Mouse (Mus musculus): Measurements from ENCODE around the gene Gins2.

DNA sequence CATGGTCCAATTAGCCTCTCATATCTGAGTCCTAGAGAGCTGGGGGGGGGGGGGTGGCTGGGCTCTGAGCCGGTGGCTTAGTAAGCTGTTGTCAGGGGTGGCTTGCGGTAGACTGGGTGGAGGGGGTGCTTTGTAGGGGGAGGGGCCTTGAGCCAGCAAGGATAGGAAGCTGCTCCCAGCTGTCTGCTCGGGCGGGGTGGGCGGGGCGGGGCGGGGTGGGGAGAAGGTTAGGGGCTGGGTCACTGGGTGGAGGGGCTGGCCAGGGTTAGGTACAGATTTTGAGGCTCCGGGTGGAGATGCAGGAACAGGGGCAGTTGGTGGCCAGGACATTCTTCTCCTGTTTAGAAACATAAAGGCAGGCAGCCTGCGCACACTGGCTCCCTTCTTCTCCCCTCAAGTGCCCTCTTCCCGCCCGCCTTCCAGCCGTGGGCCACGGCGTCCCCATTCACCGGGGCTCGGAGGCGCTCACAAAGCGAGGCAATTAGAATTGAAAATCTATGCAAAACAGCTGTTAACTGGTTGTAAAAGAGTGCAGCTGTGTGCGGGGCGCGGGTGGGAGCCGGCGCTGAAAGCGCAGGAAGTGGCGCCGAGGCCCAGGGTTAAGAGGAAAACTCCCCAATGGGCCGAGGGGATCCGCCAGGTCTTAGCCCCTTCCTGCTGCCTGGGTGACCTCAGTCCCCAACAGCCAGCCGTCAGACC is 56.4 kb downstream of the Gins2 start:
- TF ChIP-seq CTCF (IDR thresholded peaks at IDR 0.05; ENCODE audit: insufficient read depth, low read depth, low read length) (no peak), POLR2A (IDR thresholded peaks at IDR 0.05; ENCODE audit: insufficient read depth, low read depth, low read length) (no peak)

Data from olfactory bulb, adult 2 months (tissue).